Mouse (Mus musculus): ENCODE measurements around the gene Hpn. TPM values are rescaled to one million over a fixed set of nuclear protein-coding genes. Genes with fewer than 3 reads are reported as not detected.

The Hpn gene
- 3.1 TPM in 2 replicates for polyA plus RNA-seq (2016; fragmentation: Nextera tagmentation; extraction: Ambion mirVana)

DNA sequence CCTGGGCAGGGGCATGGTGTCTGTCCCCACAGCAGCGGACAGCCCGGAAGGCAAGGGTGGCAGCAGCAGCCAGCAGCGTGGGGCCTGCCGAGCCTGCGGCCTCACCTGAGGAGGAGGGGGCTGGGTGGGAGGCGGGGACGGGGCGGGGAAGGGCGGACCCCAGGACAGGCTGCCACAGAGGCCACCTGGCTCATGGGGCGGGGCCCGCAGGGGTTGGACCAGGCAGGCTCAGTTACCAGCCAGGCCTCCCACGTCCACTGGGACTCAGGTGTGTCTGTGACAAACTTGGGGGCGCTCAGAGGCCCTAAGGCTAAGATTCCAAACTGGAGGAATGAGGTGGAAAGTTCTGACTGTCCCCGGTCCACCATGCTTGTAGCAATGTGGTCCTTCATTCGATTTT is at the start of gene Hpn:
Gene Hpn, minus strand, starts transcription at position 109 of the 400 bp plus-strand sequence.
- Histone ChIP-seq H3K36me3 (no peaks in the 10 kb centered on the region), H3K9me3 (replicated peaks) (no peaks in the 10 kb centered on the region), H3K4me3 (peak within 1 kb of the TSS; percentile 36), H3K27me3 (ENCODE audit: low read depth, poor library complexity, severe bottlenecking) (no peaks in the 10 kb centered on the region), H3K27ac (peak within 1 kb of the TSS; percentile 80), H3K4me1 (peaks cover 28% of the 10 kb centered on the region)
- no peak for DNase-seq (ENCODE audit: low spot score)
- 13% methylated on average over 14 of the region's 15 CpGs for WGBS

DNA sequence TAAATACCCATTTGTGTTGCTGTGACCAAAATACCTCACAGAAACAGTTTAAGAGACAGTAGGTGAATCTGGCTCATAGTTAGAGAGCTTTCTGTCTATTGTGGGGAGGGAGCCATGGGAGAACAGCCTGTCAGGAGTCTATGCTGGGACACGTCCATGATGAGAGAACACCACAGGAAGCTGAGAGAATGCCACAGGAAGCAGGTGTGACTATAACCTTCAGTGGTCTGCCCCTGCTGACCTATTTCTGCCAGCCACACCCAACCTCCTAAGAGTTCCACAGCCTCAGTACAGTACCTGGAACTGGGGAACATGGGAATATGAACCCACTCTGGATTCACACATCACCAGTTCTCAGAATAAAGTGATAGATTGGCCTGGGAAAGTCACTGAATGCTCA is 49.7 kb upstream of the Hpn start:
- WGBS: 74% methylated on average over 1 of the region's 1 CpGs
- no peaks in the 10 kb centered on the region for H3K9me3 ChIP-seq (replicated peaks)
- no peak overlapping the region for H3K4me3 ChIP-seq
- no peaks in the 10 kb centered on the region for H3K36me3 ChIP-seq
- H3K4me1 ChIP-seq: 0 out of 2 replicates have a peak, but pooled peaks cover 6% of the 10 kb centered on the region
- no peaks in the 10 kb centered on the region for H3K27me3 ChIP-seq (ENCODE audit: low read depth, poor library complexity, severe bottlenecking)
- H3K27ac ChIP-seq: no peak overlapping the region
- DNase-seq (ENCODE audit: low spot score): no peak

- 72% methylated on average over 3 of the region's 3 CpGs for WGBS
These were observed 48.8 kb upstream of the Hpn start for GRCm38 (mm10) chr7:31163666-31164577.

GRCm38 (mm10) chr7:31162324-31162723 is 47.2 kb upstream of the Hpn start:
- Histone ChIP-seq H3K4me3 (no peak overlapping the region), H3K27me3 (ENCODE audit: low read depth, poor library complexity, severe bottlenecking) (no peaks in the 10 kb centered on the region), H3K36me3 (no peaks in the 10 kb centered on the region), H3K4me1 (0 out of 2 replicates have a peak, but pooled peaks cover 6% of the 10 kb centered on the region), H3K27ac (no peak overlapping the region), H3K9me3 (replicated peaks) (no peaks in the 10 kb centered on the region)
- no peak for DNase-seq (ENCODE audit: low spot score)
- 80% methylated on average over 11 of the region's 11 CpGs for WGBS

More at GRCm38 (mm10) chr7:31163666-31164577, 48.8 kb upstream of the Hpn start:
- Histone ChIP-seq H3K27me3 (ENCODE audit: low read depth, poor library complexity, severe bottlenecking) (no peaks in the 10 kb centered on the region), H3K27ac (no peak overlapping the region), H3K4me3 (no peak overlapping the region), H3K36me3 (no peaks in the 10 kb centered on the region), H3K9me3 (replicated peaks) (no peaks in the 10 kb centered on the region), H3K4me1 (0 out of 2 replicates have a peak, but pooled peaks cover 6% of the 10 kb centered on the region)
- no peak for DNase-seq (ENCODE audit: low spot score)

- WGBS: 55% methylated on average over 3 of the region's 3 CpGs
These were observed 46.7 kb upstream of the Hpn start for GRCm38 (mm10) chr7:31161831-31162230.

GRCm38 (mm10) chr7:31161246-31161645 is 46.2 kb upstream of the Hpn start:
- WGBS: 81% methylated on average over 3 of the region's 3 CpGs
- no peaks in the 10 kb centered on the region for H3K27me3 ChIP-seq (ENCODE audit: low read depth, poor library complexity, severe bottlenecking)
- no peak for DNase-seq (ENCODE audit: low spot score)
- no peak overlapping the region for H3K27ac ChIP-seq
- no peak overlapping the region for H3K4me3 ChIP-seq
- H3K9me3 ChIP-seq (replicated peaks): no peaks in the 10 kb centered on the region
- no peaks in the 10 kb centered on the region for H3K36me3 ChIP-seq
- H3K4me1 ChIP-seq: peaks cover 8% of the 10 kb centered on the region

More at GRCm38 (mm10) chr7:31161831-31162230, 46.7 kb upstream of the Hpn start:
- H3K27me3 ChIP-seq (ENCODE audit: low read depth, poor library complexity, severe bottlenecking): no peaks in the 10 kb centered on the region
- no peak for DNase-seq (ENCODE audit: low spot score)
- H3K36me3 ChIP-seq: no peaks in the 10 kb centered on the region
- no peaks in the 10 kb centered on the region for H3K9me3 ChIP-seq (replicated peaks)
- no peak overlapping the region for H3K27ac ChIP-seq
- H3K4me3 ChIP-seq: no peak overlapping the region
- 0 out of 2 replicates have a peak, but pooled peaks cover 6% of the 10 kb centered on the region for H3K4me1 ChIP-seq

DNA sequence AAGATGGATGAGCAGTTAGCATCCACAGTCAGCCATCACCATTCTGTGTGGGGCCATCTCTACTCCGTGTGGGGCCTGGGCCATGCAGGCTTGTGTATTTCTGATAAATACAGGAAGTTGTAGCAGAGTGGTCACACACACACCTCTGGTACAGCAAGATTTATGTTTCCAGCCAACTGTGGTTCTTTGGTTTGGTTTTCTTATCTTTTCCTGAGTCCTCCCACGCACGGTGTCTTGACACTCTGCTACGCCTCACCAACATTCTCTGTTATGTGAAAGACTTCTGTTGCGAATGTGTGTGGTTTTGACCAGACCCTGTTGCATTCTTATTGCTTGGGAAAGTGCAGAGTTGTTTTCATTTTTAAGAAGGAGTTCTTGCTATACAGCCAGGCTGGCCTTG is 45.7 kb upstream of the Hpn start:
- no peaks in the 10 kb centered on the region for H3K9me3 ChIP-seq (replicated peaks)
- no peak overlapping the region for H3K27ac ChIP-seq
- H3K4me1 ChIP-seq: peaks cover 13% of the 10 kb centered on the region
- WGBS: 79% methylated on average over 5 of the region's 5 CpGs
- no peaks in the 10 kb centered on the region for H3K27me3 ChIP-seq (ENCODE audit: low read depth, poor library complexity, severe bottlenecking)
- no peak for DNase-seq (ENCODE audit: low spot score)
- H3K4me3 ChIP-seq: no peak overlapping the region
- H3K36me3 ChIP-seq: no peaks in the 10 kb centered on the region

GRCm38 (mm10) chr7:31156034-31156928 is 41.2 kb upstream of the Hpn start:
- DNase-seq (ENCODE audit: low spot score): peak; percentile 57
- Histone ChIP-seq H3K4me1 (peaks cover 27% of the 10 kb centered on the region), H3K4me3 (peak overlapping the region; percentile 28), H3K27me3 (ENCODE audit: low read depth, poor library complexity, severe bottlenecking) (no peaks in the 10 kb centered on the region), H3K9me3 (replicated peaks) (no peaks in the 10 kb centered on the region), H3K36me3 (no peaks in the 10 kb centered on the region), H3K27ac (peak overlapping the region; percentile 90)
- 31% methylated on average over 19 of the region's 19 CpGs for WGBS

DNA sequence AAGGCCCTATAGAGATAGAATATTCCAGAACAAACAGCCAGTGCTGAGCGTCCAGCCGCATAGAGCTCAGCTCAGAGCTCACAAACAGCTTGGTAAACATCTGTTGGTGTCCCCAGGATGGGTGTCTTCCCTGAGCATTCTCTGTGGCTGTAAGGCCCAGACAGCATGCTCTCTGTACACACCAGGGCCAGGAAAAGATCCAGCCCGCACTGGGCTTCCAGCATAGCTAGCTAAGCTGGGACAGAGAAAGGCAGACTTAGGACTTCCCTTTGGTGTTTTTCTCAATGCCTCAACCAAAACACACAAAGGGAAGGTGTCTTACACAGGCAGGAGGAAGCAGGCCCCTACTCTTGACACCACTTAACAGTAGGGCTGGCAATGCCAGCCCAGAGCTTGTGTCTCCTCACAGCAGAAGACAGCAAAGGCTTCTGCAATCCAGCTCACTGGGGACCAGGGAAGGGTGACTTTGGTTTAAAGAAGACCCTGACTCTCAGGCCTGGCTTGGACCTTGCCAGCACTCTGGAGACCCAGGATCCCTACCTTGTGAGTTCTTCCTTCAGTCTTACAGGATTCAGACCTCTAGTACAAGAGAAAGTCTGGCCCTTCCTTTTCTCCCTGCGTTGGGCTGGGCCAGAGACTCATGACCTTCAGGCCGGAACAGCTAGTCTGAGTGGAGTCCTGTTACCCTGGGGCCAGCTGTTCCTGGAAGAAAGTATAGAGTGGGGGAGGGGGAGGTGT is 40.4 kb upstream of the Hpn start, which contains the start of gene Gramd1a:
Gene Gramd1a, minus strand, starts transcription at position 601 of the 738 bp plus-strand sequence.
- Histone ChIP-seq H3K27ac (peak within 1 kb of the TSS; percentile 90), H3K27me3 (ENCODE audit: low read depth, poor library complexity, severe bottlenecking) (no peaks in the 10 kb centered on the region), H3K4me3 (peak within 1 kb of the TSS; percentile 28), H3K9me3 (replicated peaks) (no peaks in the 10 kb centered on the region), H3K36me3 (no peaks in the 10 kb centered on the region), H3K4me1 (peaks cover 33% of the 10 kb centered on the region)
- DNase-seq (ENCODE audit: low spot score): no peak
- WGBS: 56% methylated on average over 5 of the region's 5 CpGs

DNA sequence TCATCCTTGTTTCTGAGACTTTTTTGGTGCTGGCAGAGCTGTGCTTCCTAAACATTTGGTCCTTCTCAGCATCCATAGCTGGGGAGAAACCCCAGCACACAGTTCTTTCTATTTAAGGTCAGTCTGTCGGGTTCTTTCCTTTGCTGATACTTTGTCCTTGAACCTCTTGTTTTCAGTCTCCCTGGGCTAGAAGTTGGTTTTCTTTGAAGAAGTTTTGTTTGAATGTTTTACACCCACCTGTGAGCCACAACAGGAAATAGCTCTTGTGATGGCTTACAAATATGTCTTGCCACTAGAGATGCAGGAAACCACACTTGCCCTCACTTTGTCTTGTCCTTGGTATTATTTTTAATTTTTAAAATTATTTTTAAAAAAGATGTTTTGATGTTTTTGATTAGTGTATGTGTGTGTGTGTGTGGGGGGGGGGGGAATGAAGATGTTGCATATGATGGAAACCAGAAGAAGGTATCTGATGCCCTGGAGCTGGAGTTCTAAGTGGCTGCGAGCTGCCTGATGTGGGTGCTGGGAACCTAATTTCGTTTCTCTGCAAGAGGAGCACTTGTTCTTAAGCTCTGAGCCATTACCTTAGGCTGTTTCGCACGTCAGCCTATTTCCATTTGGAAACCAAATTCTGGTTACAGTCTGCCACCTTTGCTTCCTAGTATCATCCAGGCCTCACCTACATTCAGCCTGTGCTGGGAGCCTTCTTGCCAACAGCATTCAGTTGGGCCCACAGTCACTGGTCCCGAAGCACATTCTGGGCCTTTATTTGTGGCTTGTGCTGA is 38.6 kb upstream of the Hpn start:
- H3K4me3 ChIP-seq: no peak overlapping the region
- no peak overlapping the region for H3K27ac ChIP-seq
- H3K36me3 ChIP-seq: no peaks in the 10 kb centered on the region
- H3K27me3 ChIP-seq (ENCODE audit: low read depth, poor library complexity, severe bottlenecking): no peaks in the 10 kb centered on the region
- no peak for DNase-seq (ENCODE audit: low spot score)
- WGBS: 88% methylated on average over 6 of the region's 6 CpGs
- H3K4me1 ChIP-seq: peaks cover 46% of the 10 kb centered on the region
- H3K9me3 ChIP-seq (replicated peaks): no peaks in the 10 kb centered on the region

DNA sequence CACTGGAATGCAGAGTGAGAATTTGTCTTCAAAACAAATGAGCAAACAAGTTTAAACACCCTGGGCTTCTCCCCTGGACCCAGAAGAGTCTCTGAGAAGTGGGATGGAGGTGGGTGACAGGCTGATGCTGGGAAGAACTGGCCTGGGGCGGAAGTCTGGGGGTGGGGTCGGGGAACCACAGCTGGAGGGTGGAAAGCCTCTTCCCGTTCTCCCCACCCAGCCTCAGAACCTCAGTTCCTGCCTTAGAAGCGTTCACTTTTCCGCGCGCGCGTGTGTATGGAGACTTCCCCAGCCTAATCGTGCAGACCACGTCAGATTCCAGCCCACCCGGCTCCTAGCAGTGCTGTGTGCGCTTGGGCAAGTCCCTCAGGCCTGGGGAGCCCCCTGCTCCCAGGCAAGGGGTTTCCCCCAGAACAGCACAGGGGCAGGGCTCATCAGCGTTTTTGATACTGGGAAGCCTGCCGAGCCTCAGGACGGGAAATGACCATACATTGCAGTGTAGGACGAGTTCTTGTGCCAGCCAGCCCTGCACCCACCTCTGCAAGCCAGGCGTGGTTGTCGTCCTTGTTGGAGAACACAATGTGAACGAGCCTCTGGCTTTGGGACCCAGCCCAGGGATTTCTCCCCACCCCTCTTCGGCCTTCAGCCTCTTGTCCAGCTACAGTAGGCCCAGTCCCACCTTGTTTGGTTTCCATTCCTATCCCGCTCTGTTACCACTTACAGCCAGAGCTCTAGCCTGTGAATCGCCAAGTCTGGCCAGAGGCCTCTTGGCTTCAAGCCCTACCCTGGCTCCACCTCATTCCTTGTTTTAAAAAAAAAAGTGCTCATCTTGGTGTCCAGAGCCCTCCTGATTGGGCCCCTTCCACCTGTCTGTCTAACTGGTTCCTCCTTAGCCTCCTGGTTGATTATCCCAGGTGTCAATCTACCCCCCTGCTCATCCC is 36.5 kb upstream of the Hpn start:
- peaks cover 64% of the 10 kb centered on the region for H3K4me1 ChIP-seq
- 21% methylated on average over 23 of the region's 23 CpGs for WGBS
- H3K4me3 ChIP-seq: peak overlapping the region; percentile 94
- H3K27me3 ChIP-seq (ENCODE audit: low read depth, poor library complexity, severe bottlenecking): no peaks in the 10 kb centered on the region
- H3K27ac ChIP-seq: peak overlapping the region; percentile 99
- DNase-seq (ENCODE audit: low spot score): peak; percentile 77
- H3K9me3 ChIP-seq (replicated peaks): no peaks in the 10 kb centered on the region
- peaks cover 13% of the 10 kb centered on the region for H3K36me3 ChIP-seq

Measured in limb, embryonic 10.5 days (tissue).